Mouse (Mus musculus) inflammation-experienced regulatory T-cells, adult 6 months (primary cell): ENCODE results near the gene Nova2. TPM values are rescaled to one million over a fixed set of nuclear protein-coding genes. Genes with fewer than 3 reads are reported as not detected.

ENCODE experiments used
- ATAC-seq: one replicate; pipeline ENCODE4 v1.8.0; 2017
- polyA plus RNA-seq, 3 experiments: library from polyadenylated mRNA; unstranded; fragments of 100-300 nt; shearing (Covaris generic); gene quantifications; one replicate each; pipeline ENCODE4 v1.2.1; 2017

Nova2 gene
- polyA plus RNA-seq, 3 experiments from 2014 or later = 0.05 TPM; not detected in 2

- ATAC-seq = no peak
These were observed 1.4 kb upstream of the Nova2 start for GRCm38 (mm10) chr7:18924321-18924720.

GRCm38 (mm10) chr7:18926041-18926790, 528 bp downstream of the Nova2 start:
- ATAC-seq = no peak

- ATAC-seq = no peak
These were observed 1.2 kb downstream of the Nova2 start for GRCm38 (mm10) chr7:18926911-18927310.

GRCm38 (mm10) chr7:18927759-18928158, 2.1 kb downstream of the Nova2 start:
- ATAC-seq = no peak

- no peak for ATAC-seq
These were observed 16.7 kb downstream of the Nova2 start for GRCm38 (mm10) chr7:18942376-18942775.

GRCm38 (mm10) chr7:18942815-18943214, 17.1 kb downstream of the Nova2 start:
- ATAC-seq = no peak

- no peak for ATAC-seq
These were observed 22.5 kb downstream of the Nova2 start for GRCm38 (mm10) chr7:18948151-18948550.

- no peak for ATAC-seq
These were observed 24.3 kb downstream of the Nova2 start for GRCm38 (mm10) chr7:18949781-18950522.

- ATAC-seq = no peak
These were observed 25.0 kb downstream of the Nova2 start for GRCm38 (mm10) chr7:18950523-18951315.

GRCm38 (mm10) chr7:18951397-18951796, 25.7 kb downstream of the Nova2 start:
- ATAC-seq = no peak

- peak; percentile 63 for ATAC-seq
These were observed 32.1 kb downstream of the Nova2 start for GRCm38 (mm10) chr7:18957569-18958383.

GRCm38 (mm10) chr7:18958384-18958766, 32.7 kb downstream of the Nova2 start:
- ATAC-seq = no peak

GRCm38 (mm10) chr7:18959446-18959845, 33.8 kb downstream of the Nova2 start:
- ATAC-seq = peak; percentile 43

GRCm38 (mm10) chr7:18962171-18962792, 36.6 kb downstream of the Nova2 start:
- no peak for ATAC-seq

- no peak for ATAC-seq
These were observed 37.1 kb downstream of the Nova2 start for GRCm38 (mm10) chr7:18962795-18963194.

- ATAC-seq = no peak
These were observed 37.7 kb downstream of the Nova2 start for GRCm38 (mm10) chr7:18963294-18963843.

GRCm38 (mm10) chr7:18965312-18965711, 39.6 kb downstream of the Nova2 start:
- ATAC-seq = no peak

- no peak for ATAC-seq
These were observed 41.9 kb downstream of the Nova2 start for GRCm38 (mm10) chr7:18967603-18968002.

GRCm38 (mm10) chr7:18970956-18971355, 45.3 kb downstream of the Nova2 start:
- ATAC-seq = no peak

GRCm38 (mm10) chr7:18978381-18978780, 52.7 kb downstream of the Nova2 start:
- ATAC-seq = no peak

- ATAC-seq = no peak
These were observed 60.8 kb downstream of the Nova2 start for GRCm38 (mm10) chr7:18986503-18986902.

- ATAC-seq = no peak
These were observed 61.4 kb downstream of the Nova2 start, which contains the start of gene Nanos2 for GRCm38 (mm10) chr7:18987100-18987499. Gene Nanos2 (plus strand): TSS chr7:18987400.
